Mouse (Mus musculus) MEL (cell line): ENCODE measurements around the gene Dnm2. TPM values are rescaled to one million over a fixed set of nuclear protein-coding genes. Genes with fewer than 3 reads are reported as not detected.

Source experiments
- DNase-seq: peaks from one replicate; pipeline ENCODE4 v3.0.0; 2011; ENCODE audit warnings: low read depth, low spot score
- H3K27ac ChIP-seq: 2 replicates; pipeline ENCODE4 v1.5.1; 2012; ENCODE audit warnings: low read depth, mild to moderate bottlenecking, control low read depth, low read length, moderate library complexity; ENCODE audit not compliant: control insufficient read depth
- H3K27me3 ChIP-seq, 2 experiments: fragments of 150-350 bp in 1 of 2; sonication (generic) in 1 of 2; 2 replicates each; pipeline ENCODE4 v1.6.1; 2012; ENCODE audit warnings: low read length in 2 of 2, mild to moderate bottlenecking in 2 of 2, improper control_type of control experiment in 1 of 2, moderate library complexity in 1 of 2; ENCODE audit not compliant: insufficient read depth in 2 of 2, control insufficient read depth in 1 of 2
- H3K36me3 ChIP-seq, 2 experiments: 2 replicates each; pipeline ENCODE4 v1.6.1; 2012 to 2014; ENCODE audit warnings: low read length in 2 of 2, improper control_type of control experiment in 1 of 2, inconsistent platforms in 1 of 2, mild to moderate bottlenecking in 1 of 2; ENCODE audit not compliant: insufficient read depth in 2 of 2, control insufficient read depth in 1 of 2
- H3K4me1 ChIP-seq, 2 experiments: fragments of 150-350 bp in 1 of 2; sonication (generic) in 1 of 2; 2 replicates each; pipeline ENCODE4 v1.6.1; 2012; ENCODE audit warnings: low read length in 2 of 2, improper control_type of control experiment in 1 of 2, mild to moderate bottlenecking in 1 of 2; ENCODE audit not compliant: insufficient read depth in 2 of 2, control insufficient read depth in 1 of 2
- H3K4me3 ChIP-seq, 2 experiments: fragments of 150-350 bp in 1 of 2; sonication (generic) in 1 of 2; 2 replicates each; pipeline ENCODE4 v1.5.1; 2012; ENCODE audit warnings: low read depth in 2 of 2, low read length in 2 of 2, mild to moderate bottlenecking in 2 of 2, moderate library complexity in 2 of 2, control low read depth in 1 of 2, improper control_type of control experiment in 1 of 2; ENCODE audit not compliant: control insufficient read depth in 1 of 2, insufficient read depth in 1 of 2
- H3K79me2 ChIP-seq: 2 replicates; pipeline ENCODE4 v1.6.1; 2012; ENCODE audit warnings: mild to moderate bottlenecking, low read length, moderate library complexity; ENCODE audit not compliant: control insufficient read depth, poor library complexity, insufficient read depth
- H3K9ac ChIP-seq: 2 replicates; pipeline ENCODE4 v1.6.1; 2012; ENCODE audit warnings: low read depth, mild to moderate bottlenecking, control low read depth, low read length, moderate library complexity; ENCODE audit not compliant: control insufficient read depth, poor library complexity, severe bottlenecking
- H3K9me3 ChIP-seq: fragments of 150-350 bp; sonication (generic); replicated peaks from 2 replicates; pipeline ENCODE4 v1.6.1; 2012; ENCODE audit warnings: mild to moderate bottlenecking, low read length, improper control_type of control experiment, moderate library complexity; ENCODE audit not compliant: insufficient read depth
- CHD1 ChIP-seq: IDR thresholded peaks from 2 replicates; pipeline ENCODE4 v1.6.1; 2012; ENCODE audit warnings: low read depth, mild to moderate bottlenecking, inconsistent platforms, low read length, improper control_type of control experiment
- E2F4 ChIP-seq: IDR thresholded peaks from 2 replicates; pipeline ENCODE4 v1.6.1; 2011; ENCODE audit warnings: low read depth, low read length, improper control_type of control experiment, borderline replicate concordance
- EP300 ChIP-seq, 2 experiments: IDR thresholded peaks; 2 replicates each; pipeline ENCODE4 v1.6.1; 2011; ENCODE audit warnings: improper control_type of control experiment in 2 of 2, low read length in 2 of 2, low read depth in 1 of 2, mild to moderate bottlenecking in 1 of 2
- ETS1 ChIP-seq: IDR thresholded peaks from 2 replicates; pipeline ENCODE4 v1.6.1; 2012; ENCODE audit warnings: low read depth, mild to moderate bottlenecking, inconsistent platforms, low read length, improper control_type of control experiment, moderate library complexity
- GABPA ChIP-seq: IDR thresholded peaks from 2 replicates; pipeline ENCODE4 v1.6.1; 2012; ENCODE audit warnings: low read depth, mild to moderate bottlenecking, inconsistent platforms, low read length, improper control_type of control experiment, moderate library complexity
- JUND ChIP-seq: IDR thresholded peaks from 2 replicates; pipeline ENCODE4 v1.6.1; 2011; ENCODE audit warnings: low read depth, mild to moderate bottlenecking, improper control_type of control experiment, low read length
- MAFK ChIP-seq: IDR thresholded peaks from 2 replicates; pipeline ENCODE4 v1.6.1; 2011; ENCODE audit warnings: low read depth, mild to moderate bottlenecking, low read length, improper control_type of control experiment, borderline replicate concordance
- MAX ChIP-seq: IDR thresholded peaks from 2 replicates; pipeline ENCODE4 v1.6.1; 2011; ENCODE audit warnings: low read length, improper control_type of control experiment
- MAZ ChIP-seq: IDR thresholded peaks from 2 replicates; pipeline ENCODE4 v1.6.1; 2012; ENCODE audit warnings: low read depth, mild to moderate bottlenecking, inconsistent platforms, low read length, improper control_type of control experiment
- MEF2A ChIP-seq: IDR thresholded peaks from 2 replicates; pipeline ENCODE4 v1.6.1; 2014; ENCODE audit warnings: low read depth, mild to moderate bottlenecking, inconsistent platforms, low read length, improper control_type of control experiment; ENCODE audit not compliant: poor library complexity, insufficient replicate concordance, severe bottlenecking; ENCODE audit errors: extremely low read depth
- MXI1 ChIP-seq: IDR thresholded peaks from 2 replicates; pipeline ENCODE4 v1.6.1; 2011; ENCODE audit warnings: mild to moderate bottlenecking, low read depth, low read length, improper control_type of control experiment
- MYB ChIP-seq: IDR thresholded peaks from 2 replicates; pipeline ENCODE4 v1.6.1; 2011; ENCODE audit warnings: mild to moderate bottlenecking, low read depth, low read length, improper control_type of control experiment
- MYC ChIP-seq: IDR thresholded peaks from 2 replicates; pipeline ENCODE4 v1.6.1; 2011; ENCODE audit warnings: low read depth, mild to moderate bottlenecking, low read length, improper control_type of control experiment, moderate library complexity
- NELFE ChIP-seq: IDR thresholded peaks from 2 replicates; pipeline ENCODE4 v1.6.1; 2011; ENCODE audit warnings: low read depth, low read length, improper control_type of control experiment
- NRF1 ChIP-seq: IDR thresholded peaks from 2 replicates; pipeline ENCODE4 v1.6.1; 2014; ENCODE audit warnings: low read depth, mild to moderate bottlenecking, inconsistent platforms, low read length, improper control_type of control experiment, moderate library complexity; ENCODE audit not compliant: poor library complexity, insufficient read depth, severe bottlenecking
- POLR2AphosphoS2 ChIP-seq: IDR thresholded peaks from 2 replicates; pipeline ENCODE4 v1.6.1; 2011; ENCODE audit warnings: low read length, improper control_type of control experiment
- RAD21 ChIP-seq: IDR thresholded peaks from 2 replicates; pipeline ENCODE4 v1.6.1; 2011; ENCODE audit warnings: mild to moderate bottlenecking, low read depth, low read length, improper control_type of control experiment
- RCOR1 ChIP-seq: IDR thresholded peaks from 2 replicates; pipeline ENCODE4 v1.6.1; 2012; ENCODE audit warnings: low read depth, mild to moderate bottlenecking, inconsistent platforms, low read length, improper control_type of control experiment
- SIN3A ChIP-seq: IDR thresholded peaks from 2 replicates; pipeline ENCODE4 v1.6.1; 2012; ENCODE audit warnings: low read length, improper control_type of control experiment, inconsistent platforms
- SMC3 ChIP-seq: IDR thresholded peaks from 2 replicates; pipeline ENCODE4 v1.6.1; 2011; ENCODE audit warnings: low read depth, low read length, improper control_type of control experiment
- TAL1 ChIP-seq: IDR thresholded peaks from 2 replicates; pipeline ENCODE4 v1.6.1; 2012; ENCODE audit warnings: mild to moderate bottlenecking, inconsistent platforms, low read length, moderate library complexity, mixed read lengths
- TBP ChIP-seq: IDR thresholded peaks from 2 replicates; pipeline ENCODE4 v1.8.0; 2011; ENCODE audit warnings: low read depth, low read length, improper control_type of control experiment
- UBTF ChIP-seq: IDR thresholded peaks from 2 replicates; pipeline ENCODE4 v1.6.1; 2012; ENCODE audit warnings: low read depth, mild to moderate bottlenecking, inconsistent platforms, low read length, improper control_type of control experiment, moderate library complexity, borderline replicate concordance; ENCODE audit not compliant: insufficient read depth
- USF1 ChIP-seq: IDR thresholded peaks from 2 replicates; pipeline ENCODE4 v1.6.1; 2014; ENCODE audit warnings: low read depth, mild to moderate bottlenecking, inconsistent platforms, low read length, improper control_type of control experiment, moderate library complexity
- USF2 ChIP-seq, 2 experiments: IDR thresholded peaks; 2 replicates each; pipeline ENCODE4 v1.6.1; 2011 to 2012; ENCODE audit warnings: improper control_type of control experiment in 2 of 2, low read length in 2 of 2, borderline replicate concordance in 1 of 2, inconsistent platforms in 1 of 2, low read depth in 1 of 2, mild to moderate bottlenecking in 1 of 2; ENCODE audit not compliant: insufficient read depth in 1 of 2
- ZC3H11A ChIP-seq: IDR thresholded peaks from 2 replicates; pipeline ENCODE4 v1.6.1; 2012; ENCODE audit warnings: low read depth, mild to moderate bottlenecking, inconsistent platforms, low read length, improper control_type of control experiment
- ZKSCAN1 ChIP-seq: IDR thresholded peaks from 2 replicates; pipeline ENCODE4 v1.6.1; 2012; ENCODE audit warnings: low read depth, mild to moderate bottlenecking, inconsistent platforms, low read length, improper control_type of control experiment, moderate library complexity
- ZNF384 ChIP-seq: IDR thresholded peaks from 2 replicates; pipeline ENCODE4 v1.6.1; 2012; ENCODE audit warnings: low read depth, mild to moderate bottlenecking, inconsistent platforms, low read length, improper control_type of control experiment
- polyA plus RNA-seq, 2 experiments: library from polyadenylated mRNA; stranded (reverse) in 1 of 2; unstranded in 1 of 2; fragments of >175 nt in 1 of 2; fragments of >200 nt in 1 of 2; gene quantifications; 2 replicates each; pipeline versions ENCODE4 v1.2.1 to v1.2.4; 2012; ENCODE audit warnings: low replicate concordance in 2 of 2, low read depth in 1 of 2; ENCODE audit not compliant: insufficient read length in 2 of 2, insufficient read depth in 1 of 2, missing spikeins in 1 of 2
- total RNA-seq: library from RNA; depleted of rRNA; stranded (reverse); fragments of 300-350 nt; gene quantifications from 2 replicates; pipeline ENCODE4 v1.2.3, GENCODE M21; 2012

Gene Dnm2
- total and polyA plus RNA-seq, 3 experiments: 117 to 832 (median 237) TPM

DNA sequence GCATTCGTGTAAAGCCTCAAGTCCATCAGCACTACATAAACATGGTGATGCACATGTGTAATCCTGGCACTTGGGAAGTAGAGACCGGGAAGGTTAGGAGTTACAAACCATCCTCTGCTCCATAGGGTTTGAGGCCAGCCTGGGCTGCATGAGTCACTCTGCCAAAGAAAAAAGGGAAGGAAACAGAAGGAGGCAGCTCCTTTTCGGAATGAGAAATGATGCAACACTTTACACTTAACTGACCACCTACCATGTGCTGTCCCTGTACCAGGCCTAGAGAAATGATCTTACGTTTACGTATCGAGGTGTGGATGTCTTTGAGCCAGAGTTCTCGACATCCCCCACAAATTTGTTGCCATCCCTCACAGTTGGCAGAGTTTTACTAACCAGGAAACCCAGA lies 28.3 kb downstream of the Dnm2 start:
- peak overlapping the region; percentile 80 for H3K27ac ChIP-seq
- H3K79me2 ChIP-seq: peaks cover 38% of the 10 kb centered on the region; the same call in 1 of the 2 replicates
- H3K27me3 ChIP-seq: no peaks in the 10 kb centered on the region
- peak overlapping the region; percentile 38 for H3K9ac ChIP-seq
- no peak overlapping the region for H3K4me3 ChIP-seq
- H3K4me1 ChIP-seq: peaks cover 34 to 57% of the 10 kb centered on the region in 2 experiments
- H3K9me3 ChIP-seq: no peaks in the 10 kb centered on the region
- TF ChIP-seq ZC3H11A (0 out of 2 replicates have a peak, but pooled peaks have one; percentile 0), JUND (peak; percentile 88), SIN3A (peak; percentile 27; the same call in 1 of the 2 replicates), TAL1 (no peak), ETS1 (peak; percentile 79; the same call in 1 of the 2 replicates), RCOR1 (peak; percentile 55; the same call in 1 of the 2 replicates), EP300 (IDR thresholded peaks at IDR 0.05; ENCODE audit: low read depth in 1 of 2, low read length in 2 of 2) (peak in 1 of 2 experiments; percentile 63; a peak in 1 of 4 replicates), NRF1 (no peak), MAFK (no peak), MYC (peak; percentile 97), MAX (peak; percentile 83), USF2 (IDR thresholded peaks at IDR 0.05; ENCODE audit: borderline replicate concordance in 1 of 2, insufficient read depth in 1 of 2, low read depth in 1 of 2, low read length in 2 of 2) (no peak), ZKSCAN1 (no peak), MXI1 (peak; percentile 76)
- TF ChIP-seq, all 39 proteins: peak for 9
- peaks cover 11 to 41% of the 10 kb centered on the region in 2 experiments for H3K36me3 ChIP-seq
- DNase-seq: peak; percentile 79

DNA sequence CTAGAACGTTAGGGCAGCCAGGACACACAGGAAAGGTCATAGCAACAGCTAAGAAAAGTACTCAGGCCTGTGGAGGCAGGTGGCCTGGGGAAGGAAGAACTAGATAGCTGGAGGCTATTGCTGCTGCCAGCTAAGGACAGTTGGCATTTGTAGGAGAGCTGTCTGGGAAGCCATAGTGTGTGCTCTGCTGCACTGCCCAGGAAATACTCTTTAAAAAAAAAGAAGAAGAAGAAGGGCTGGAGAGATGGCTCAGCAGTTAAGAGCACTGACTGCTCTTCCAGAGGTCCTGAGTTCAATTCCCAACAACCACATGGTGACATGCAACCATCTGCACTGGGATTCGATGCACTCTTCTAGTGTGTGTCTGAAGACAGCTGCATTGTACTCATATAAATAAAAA lies 28.8 kb downstream of the Dnm2 start:
- H3K9ac ChIP-seq: peak overlapping the region; percentile 38
- H3K36me3 ChIP-seq: peaks cover 14 to 41% of the 10 kb centered on the region in 2 experiments
- peaks cover 34 to 57% of the 10 kb centered on the region in 2 experiments for H3K4me1 ChIP-seq
- DNase-seq: no peak
- H3K79me2 ChIP-seq: peaks cover 34% of the 10 kb centered on the region; the same call in 1 of the 2 replicates
- no peaks in the 10 kb centered on the region for H3K27me3 ChIP-seq
- peak overlapping the region; percentile 80 for H3K27ac ChIP-seq
- no peaks in the 10 kb centered on the region for H3K9me3 ChIP-seq
- H3K4me3 ChIP-seq: no peak overlapping the region
- TF ChIP-seq ZKSCAN1 (0 out of 2 replicates have a peak, but pooled peaks have one; percentile 30), USF1 (no peak), POLR2AphosphoS2 (no peak; the same call in 1 of the 2 replicates), E2F4 (no peak), GABPA (no peak), ETS1 (no peak), MYC (no peak; the same call in 1 of the 2 replicates), SIN3A (peak; percentile 13; the same call in 1 of the 2 replicates), MAX (no peak), CHD1 (peak; percentile 21; the same call in 1 of the 2 replicates), SMC3 (no peak), ZNF384 (peak; percentile 61; the same call in 1 of the 2 replicates), MAFK (0 out of 2 replicates have a peak, but pooled peaks have one; percentile 26), RAD21 (no peak), EP300 (IDR thresholded peaks at IDR 0.05; ENCODE audit: low read depth in 1 of 2, low read length in 2 of 2) (no peak), UBTF (no peak), NELFE (no peak), MYB (no peak), MAZ (0 out of 2 replicates have a peak, but pooled peaks have one; percentile 21), MEF2A (no peak), RCOR1 (no peak), TBP (peak; percentile 97), USF2 (IDR thresholded peaks at IDR 0.05; ENCODE audit: borderline replicate concordance in 1 of 2, insufficient read depth in 1 of 2, low read depth in 1 of 2, low read length in 2 of 2) (no peak)
